Mouse (Mus musculus): ENCODE measurements at regions not wholly inside any gene's neighbourhood (a gene's known extent, or its start where the extent isn't known, plus 50 kb on each side); places are given as distances from the start of the nearest gene placed in this dataset.
A peak's percentile ranks its signal among the peaks of the same experiment; 100 is the strongest.

GRCm38 (mm10) chr13:45130516-45131249 is 52.2 kb downstream of the Gm9817 start:
- DNase-seq (ENCODE audit: low spot score) (peak; percentile 61), ATAC-seq (ENCODE audit: extremely low read depth, insufficient number of reproducible peaks, low FRiP score, poor library complexity, severe bottlenecking) (peak; percentile 96)
- no peaks in the 10 kb centered on the region for H3K27me3 ChIP-seq (ENCODE audit: insufficient read depth, low read length)
- 0 out of 2 replicates have a peak, but pooled peaks cover 5% of the 10 kb centered on the region for H3K9me3 ChIP-seq (replicated peaks)
- TF ChIP-seq CTCF (IDR thresholded peaks at IDR 0.05; ENCODE audit: low read depth, low read length) (no peak), POLR2AphosphoS5 (IDR thresholded peaks at IDR 0.05; ENCODE audit: insufficient replicate concordance, low read depth, low read length) (no peak), TAL1 (conservative IDR thresholded peaks at IDR 0.05; ENCODE audit: low read depth, low read length) (peak; percentile 88), GATA1 (IDR thresholded peaks at IDR 0.05; ENCODE audit: borderline replicate concordance, low read length) (no peak), GATA2 (IDR thresholded peaks at IDR 0.05; ENCODE audit: borderline replicate concordance, low read depth, low read length) (0 out of 2 replicates have a peak, but pooled peaks have one; percentile 35)
- H3K36me3 ChIP-seq (replicated peaks): no peaks in the 10 kb centered on the region
- H3K4me1 ChIP-seq (ENCODE audit: insufficient read depth, low read depth, low read length): peaks cover 34% of the 10 kb centered on the region
- H3K4me3 ChIP-seq (ENCODE audit: low read depth, low read length): no peak overlapping the region

GRCm38 (mm10) chr13:45140616-45141015 is 62.1 kb downstream of the Gm9817 start:
- Histone ChIP-seq H3K4me1 (ENCODE audit: insufficient read depth, low read depth, low read length) (peaks cover 24% of the 10 kb centered on the region), H3K4me3 (ENCODE audit: low read depth, low read length) (no peak overlapping the region), H3K27me3 (ENCODE audit: insufficient read depth, low read length) (no peaks in the 10 kb centered on the region), H3K9me3 (replicated peaks) (0 out of 2 replicates have a peak, but pooled peaks cover 3% of the 10 kb centered on the region), H3K36me3 (replicated peaks) (no peaks in the 10 kb centered on the region)
- DNase-seq (ENCODE audit: low spot score) (peak; percentile 30), ATAC-seq (ENCODE audit: extremely low read depth, insufficient number of reproducible peaks, low FRiP score, poor library complexity, severe bottlenecking) (peak; percentile 57)
- TF ChIP-seq TAL1 (conservative IDR thresholded peaks at IDR 0.05; ENCODE audit: low read depth, low read length) (peak; percentile 55; the same call in 1 of the 2 replicates), POLR2AphosphoS5 (IDR thresholded peaks at IDR 0.05; ENCODE audit: insufficient replicate concordance, low read depth, low read length) (no peak), CTCF (IDR thresholded peaks at IDR 0.05; ENCODE audit: low read depth, low read length) (no peak), GATA1 (IDR thresholded peaks at IDR 0.05; ENCODE audit: borderline replicate concordance, low read length) (no peak), GATA2 (IDR thresholded peaks at IDR 0.05; ENCODE audit: borderline replicate concordance, low read depth, low read length) (no peak)

GRCm38 (mm10) chr13:45145129-45145528 is 66.6 kb downstream of the Gm9817 start:
- H3K4me3 ChIP-seq (ENCODE audit: low read depth, low read length): no peak overlapping the region
- H3K27me3 ChIP-seq (ENCODE audit: insufficient read depth, low read length): peaks cover 15% of the 10 kb centered on the region
- H3K4me1 ChIP-seq (ENCODE audit: insufficient read depth, low read depth, low read length): peaks cover 17% of the 10 kb centered on the region
- H3K36me3 ChIP-seq (replicated peaks): no peaks in the 10 kb centered on the region
- ATAC-seq (ENCODE audit: extremely low read depth, insufficient number of reproducible peaks, low FRiP score, poor library complexity, severe bottlenecking): no peak
- H3K9me3 ChIP-seq (replicated peaks): no peaks in the 10 kb centered on the region
- TF ChIP-seq POLR2AphosphoS5 (IDR thresholded peaks at IDR 0.05; ENCODE audit: insufficient replicate concordance, low read depth, low read length) (no peak), GATA1 (IDR thresholded peaks at IDR 0.05; ENCODE audit: borderline replicate concordance, low read length) (no peak), CTCF (IDR thresholded peaks at IDR 0.05; ENCODE audit: low read depth, low read length) (no peak), TAL1 (conservative IDR thresholded peaks at IDR 0.05; ENCODE audit: low read depth, low read length) (no peak), GATA2 (IDR thresholded peaks at IDR 0.05; ENCODE audit: borderline replicate concordance, low read depth, low read length) (no peak)
- DNase-seq (ENCODE audit: low spot score): no peak

- Histone ChIP-seq H3K27me3 (ENCODE audit: insufficient read depth, low read length) (peaks cover 36% of the 10 kb centered on the region), H3K9me3 (replicated peaks) (no peaks in the 10 kb centered on the region), H3K36me3 (replicated peaks) (no peaks in the 10 kb centered on the region), H3K4me1 (ENCODE audit: insufficient read depth, low read depth, low read length) (peaks cover 8% of the 10 kb centered on the region), H3K4me3 (ENCODE audit: low read depth, low read length) (no peak overlapping the region)
- DNase-seq (ENCODE audit: low spot score) (peak; percentile 10), ATAC-seq (ENCODE audit: extremely low read depth, insufficient number of reproducible peaks, low FRiP score, poor library complexity, severe bottlenecking) (no peak)
- TF ChIP-seq GATA1 (IDR thresholded peaks at IDR 0.05; ENCODE audit: borderline replicate concordance, low read length): no peak
- TF ChIP-seq TAL1 (conservative IDR thresholded peaks at IDR 0.05; ENCODE audit: low read depth, low read length): no peak
- no peak for TF ChIP-seq GATA2 (IDR thresholded peaks at IDR 0.05; ENCODE audit: borderline replicate concordance, low read depth, low read length)
- TF ChIP-seq POLR2AphosphoS5 (IDR thresholded peaks at IDR 0.05; ENCODE audit: insufficient replicate concordance, low read depth, low read length): no peak
- no peak for TF ChIP-seq CTCF (IDR thresholded peaks at IDR 0.05; ENCODE audit: low read depth, low read length)
Measured at GRCm38 (mm10) chr13:45156223-45156622, 77.7 kb downstream of the Gm9817 start.

- TF ChIP-seq CTCF (IDR thresholded peaks at IDR 0.05; ENCODE audit: low read depth, low read length) (no peak), POLR2AphosphoS5 (IDR thresholded peaks at IDR 0.05; ENCODE audit: insufficient replicate concordance, low read depth, low read length) (no peak), GATA1 (IDR thresholded peaks at IDR 0.05; ENCODE audit: borderline replicate concordance, low read length) (no peak), TAL1 (conservative IDR thresholded peaks at IDR 0.05; ENCODE audit: low read depth, low read length) (no peak), GATA2 (IDR thresholded peaks at IDR 0.05; ENCODE audit: borderline replicate concordance, low read depth, low read length) (no peak)
- DNase-seq (ENCODE audit: low spot score): no peak
- no peak overlapping the region for H3K4me3 ChIP-seq (ENCODE audit: low read depth, low read length)
Measured at GRCm38 (mm10) chr13:45156982-45157381, 78.5 kb downstream of the Gm9817 start.

GRCm38 (mm10) chr13:45160281-45160680 is 81.8 kb downstream of the Gm9817 start:
- 0 out of 2 replicates have a peak, but pooled peaks cover 4% of the 10 kb centered on the region for H3K4me1 ChIP-seq (ENCODE audit: insufficient read depth, low read depth, low read length)
- no peak overlapping the region for H3K4me3 ChIP-seq (ENCODE audit: low read depth, low read length)
- DNase-seq (ENCODE audit: low spot score): no peak
- no peak for TF ChIP-seq CTCF (IDR thresholded peaks at IDR 0.05; ENCODE audit: low read depth, low read length)
- TF ChIP-seq TAL1 (conservative IDR thresholded peaks at IDR 0.05; ENCODE audit: low read depth, low read length): no peak
- TF ChIP-seq GATA1 (IDR thresholded peaks at IDR 0.05; ENCODE audit: borderline replicate concordance, low read length): no peak
- no peak for TF ChIP-seq POLR2AphosphoS5 (IDR thresholded peaks at IDR 0.05; ENCODE audit: insufficient replicate concordance, low read depth, low read length)
- TF ChIP-seq GATA2 (IDR thresholded peaks at IDR 0.05; ENCODE audit: borderline replicate concordance, low read depth, low read length): no peak
- H3K36me3 ChIP-seq (replicated peaks): no peaks in the 10 kb centered on the region
- no peaks in the 10 kb centered on the region for H3K9me3 ChIP-seq (replicated peaks)
- peaks cover 34% of the 10 kb centered on the region for H3K27me3 ChIP-seq (ENCODE audit: insufficient read depth, low read length)
- ATAC-seq (ENCODE audit: extremely low read depth, insufficient number of reproducible peaks, low FRiP score, poor library complexity, severe bottlenecking): no peak

More at GRCm38 (mm10) chr13:45156982-45157381, 78.5 kb downstream of the Gm9817 start:
- Histone ChIP-seq H3K9me3 (replicated peaks) (no peaks in the 10 kb centered on the region), H3K27me3 (ENCODE audit: insufficient read depth, low read length) (peaks cover 40% of the 10 kb centered on the region), H3K4me1 (ENCODE audit: insufficient read depth, low read depth, low read length) (peaks cover 8% of the 10 kb centered on the region), H3K36me3 (replicated peaks) (no peaks in the 10 kb centered on the region)
- ATAC-seq (ENCODE audit: extremely low read depth, insufficient number of reproducible peaks, low FRiP score, poor library complexity, severe bottlenecking): no peak

Measured in G1E (cell line).